Mouse (Mus musculus) urinary bladder, postnatal 10 days (tissue): ENCODE measurements around the gene Zfp799.

Experiments used
- DNase-seq: peaks from one replicate; pipeline ENCODE4 v3.0.0; 2022; ENCODE audit warnings: low spot score

The Zfp799 gene

DNA sequence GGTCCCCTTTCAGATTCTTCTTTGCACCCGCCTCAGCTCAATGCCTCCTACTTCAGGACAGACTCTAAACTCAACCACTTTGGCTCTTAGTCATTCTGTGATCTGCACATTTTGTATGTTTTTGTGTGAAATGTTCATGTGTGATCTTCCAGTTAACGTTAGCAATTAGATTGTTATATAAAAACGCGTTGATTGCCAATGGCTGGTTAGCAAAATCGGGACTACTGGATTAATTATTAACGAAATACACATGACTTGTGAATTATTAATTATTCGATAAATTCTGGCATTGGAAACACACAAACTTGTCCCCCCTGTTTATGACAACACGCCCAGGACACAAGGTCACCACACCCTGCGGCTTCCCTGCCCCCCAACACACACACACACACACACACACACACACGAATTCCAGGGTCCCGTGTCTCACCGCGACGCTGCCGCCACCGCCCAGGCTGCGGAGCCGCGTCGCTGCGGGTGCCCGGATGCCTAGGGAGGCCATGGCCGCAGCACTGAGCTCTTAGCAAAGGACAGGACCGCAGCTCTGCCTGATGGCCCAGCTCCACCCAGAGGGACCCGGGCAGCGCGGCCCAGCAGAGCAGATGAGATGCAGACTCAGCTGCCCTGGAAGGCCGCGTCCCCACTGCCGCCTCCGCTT, 42.5 kb downstream of the Zfp799 start:
- no peak for DNase-seq

DNA sequence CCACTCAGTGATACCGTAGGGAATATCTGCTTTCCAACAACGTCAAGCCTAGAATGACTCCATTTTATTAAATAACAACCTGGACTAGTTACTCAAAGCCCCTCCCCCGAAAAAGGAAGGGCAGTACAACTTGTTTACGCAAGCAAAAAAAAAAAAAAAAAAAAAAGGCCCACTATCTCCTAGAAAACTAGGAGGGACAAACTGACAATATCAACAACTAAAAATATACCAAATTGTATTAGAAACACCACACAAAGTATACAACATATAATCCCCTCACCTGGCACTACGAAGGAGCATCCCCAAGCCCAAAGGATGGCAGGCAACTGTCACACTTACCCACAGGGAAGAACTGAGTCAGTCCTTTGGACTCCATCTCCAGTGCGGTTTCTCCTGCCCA, 43.1 kb downstream of the Zfp799 start:
- no peak for DNase-seq

DNA sequence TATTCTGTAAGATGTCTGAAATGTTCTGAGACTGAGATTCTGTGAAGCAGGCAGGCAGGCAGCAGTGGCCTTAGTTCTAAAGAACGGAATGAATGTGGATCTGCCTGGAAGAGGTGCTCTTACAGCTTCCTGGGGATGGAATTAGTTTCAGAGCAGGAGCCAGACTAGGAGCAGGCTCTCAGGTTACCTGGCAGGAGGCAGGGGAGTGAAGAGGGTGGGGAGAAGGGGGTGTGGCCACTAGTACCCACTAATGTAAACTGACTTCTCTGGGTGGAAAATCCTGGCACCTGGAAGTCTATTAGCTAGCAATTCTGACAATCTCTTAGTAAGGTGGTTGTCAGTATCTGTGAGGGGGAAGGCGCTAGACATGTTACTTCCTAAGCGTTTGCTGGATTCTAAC, 44.4 kb downstream of the Zfp799 start:
- no peak for DNase-seq

DNA sequence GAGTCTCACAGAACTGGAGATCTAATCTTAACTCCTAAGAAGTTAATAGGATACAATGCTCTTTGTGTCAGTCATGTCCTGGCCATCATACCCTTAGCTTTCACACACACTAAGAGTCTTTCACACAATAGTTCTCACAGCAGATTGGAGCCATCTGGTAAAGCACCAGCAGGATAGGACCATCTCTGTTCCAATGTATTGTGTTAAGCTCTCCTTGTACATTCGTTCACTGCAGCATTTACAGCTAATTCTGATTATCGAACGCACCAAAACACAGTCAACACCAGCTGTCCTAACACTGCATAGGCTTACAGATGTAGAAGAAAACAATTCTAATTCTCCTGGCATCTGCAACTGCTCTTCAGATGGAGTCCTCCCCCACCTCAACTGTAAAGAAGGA, 52.5 kb downstream of the Zfp799 start:
- DNase-seq = no peak

- no peak for DNase-seq
Observed at GRCm38 (mm10) chr17:32771213-32771612, 58.8 kb downstream of the Zfp799 start.

GRCm38 (mm10) chr17:32766422-32766821, 63.6 kb downstream of the Zfp799 start:
- DNase-seq = no peak
